Comparison of ENCODE assay signal across 32 mouse cellular contexts in the genomic region with DNA sequence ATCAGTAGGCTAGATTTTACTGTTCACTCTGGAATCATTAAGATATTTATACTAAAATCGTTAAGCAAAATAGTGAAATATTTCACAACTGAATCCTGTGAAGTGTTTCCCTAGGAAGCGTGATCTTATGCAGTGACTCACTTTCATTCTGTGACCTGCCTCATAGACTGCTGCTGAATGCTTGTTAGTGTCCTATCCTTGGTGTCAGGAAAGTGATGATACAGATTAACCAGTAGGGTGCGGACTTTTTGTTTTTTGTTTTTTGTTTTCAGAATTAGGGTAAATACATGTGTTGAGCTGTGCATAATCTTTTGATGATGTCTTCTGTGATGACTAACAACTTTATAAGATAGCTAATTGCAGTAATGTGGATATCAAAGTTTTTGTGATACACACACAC. TPM values are rescaled to one million over a fixed set of nuclear protein-coding genes. Genes with fewer than 3 reads are reported as not detected.
A peak's percentile ranks its signal among the peaks of the same experiment; 100 is the strongest.
DNase-seq lines count a peak whose midpoint lies in the region; ATAC-seq and TF ChIP-seq lines count a peak whose summit lies in the region.
"Had no signal": no experiment of that assay in that cellular context is flagged by ENCODE, and none has a peak within 500 bp of the region (broad histone marks: within the 10 kb centered on the region; RNA-seq: fewer than 3 reads in every experiment).

No protein-coding gene starts in this region.

- no peak overlapping the region for H3K9ac ChIP-seq in liver, embryonic 11.5 days (ENCODE audit: low read depth, low read length)
- H3K9ac ChIP-seq in liver, embryonic 12.5 days = peak overlapping the region; percentile 67
- H3K9ac ChIP-seq in liver, postnatal 0 days (replicated peaks) = 0 out of 2 replicates have a peak overlapping the region, but pooled peaks have one; percentile 23
- H3K9ac ChIP-seq: embryonic facial prominence, embryonic 12.5 days; forebrain, embryonic 12.5 days; heart, embryonic 12.5 days; limb, embryonic 13.5 days; midbrain, embryonic 12.5 days; neural tube, embryonic 12.5 days; stomach, embryonic 15.5 days had no signal

- DNase-seq in liver, embryonic 11.5 days (ENCODE audit: low spot score) = no peak
- no peak for DNase-seq in liver
- DNase-seq in c-Kit-positive CD71-positive TER-119-positive erythroid progenitor cells, embryonic 14.5 days (ENCODE audit: low spot score) = peak; percentile 55
- DNase-seq in liver, postnatal 0 days = no peak
- DNase-seq in layer of hippocampus, adult 9-10 months (ENCODE audit: low spot score) = no peak
- no peak for DNase-seq in forebrain, embryonic 10.5 days (ENCODE audit: extremely low spot score, low spot score)
- DNase-seq in spleen, postnatal 10 days (ENCODE audit: low spot score in 2 of 2) = no peak
- DNase-seq: adrenal gland, postnatal 14 days; cerebellum, adult 11-12 months; cerebellum, adult 9-11 months; embryo, embryonic 11 days; gastrocnemius, postnatal 14 days; heart, postnatal 10 days; kidney, adult 2 months; kidney, postnatal 36 days; lung, adult 2 months; lung, postnatal 10 days; right cerebral cortex, adult 18-20 months had no signal

- 67% methylated on average over 3 of the region's 3 CpGs for WGBS in liver, embryonic 11.5 days
- WGBS in liver, embryonic 12.5 days (ENCODE audit: insufficient replicate concordance) = 50% methylated on average over 3 of the region's 3 CpGs
- WGBS in liver, postnatal 0 days (ENCODE audit: insufficient replicate concordance) = 70% methylated on average over 3 of the region's 3 CpGs
- WGBS in forebrain, embryonic 10.5 days = 87% methylated on average over 3 of the region's 3 CpGs

- H3K4me2 ChIP-seq in liver, embryonic 11.5 days = peak overlapping the region; percentile 57
- peak overlapping the region; percentile 70 for H3K4me2 ChIP-seq in liver, embryonic 12.5 days
- H3K4me2 ChIP-seq in liver, postnatal 0 days (ENCODE audit: low read depth, low read length) = peak overlapping the region; percentile 61
- H3K4me2 ChIP-seq: embryonic facial prominence, embryonic 12.5 days; forebrain, embryonic 12.5 days; heart, embryonic 12.5 days; limb, embryonic 13.5 days; midbrain, embryonic 12.5 days; neural tube, embryonic 12.5 days; stomach, embryonic 15.5 days had no signal

- H3K27ac ChIP-seq in liver, embryonic 11.5 days (ENCODE audit: low read depth, low read length) = peak overlapping the region; percentile 58
- H3K27ac ChIP-seq in liver, embryonic 12.5 days = peak overlapping the region; percentile 99
- peak overlapping the region; percentile 62; the same call in 1 of the 2 replicates for H3K27ac ChIP-seq in liver, postnatal 0 days (ENCODE audit: low read depth)
- no peak overlapping the region for H3K27ac ChIP-seq in forebrain, embryonic 10.5 days
- H3K27ac ChIP-seq: embryonic facial prominence, embryonic 12.5 days; forebrain, embryonic 12.5 days; hindbrain, embryonic 10.5 days; layer of hippocampus, adult 2 months; limb, embryonic 13.5 days; midbrain, embryonic 12.5 days; neural tube, embryonic 12.5 days; stomach, embryonic 15.5 days had no signal

- no peaks in the 10 kb centered on the region for H3K27me3 ChIP-seq in liver, embryonic 11.5 days (replicated peaks; ENCODE audit: control insufficient read depth, insufficient read depth, low read length)
- no peaks in the 10 kb centered on the region for H3K27me3 ChIP-seq in liver, embryonic 12.5 days (replicated peaks)
- H3K27me3 ChIP-seq in liver, postnatal 0 days (ENCODE audit: insufficient read depth, low read length) = no peaks in the 10 kb centered on the region
- no peaks in the 10 kb centered on the region for H3K27me3 ChIP-seq in forebrain, embryonic 10.5 days (ENCODE audit: poor library complexity, severe bottlenecking)
- H3K27me3 ChIP-seq: CH12.LX; embryonic facial prominence, embryonic 12.5 days; forebrain, embryonic 12.5 days; limb, embryonic 13.5 days; midbrain, embryonic 12.5 days; neural tube, embryonic 12.5 days; Patski; stomach, embryonic 15.5 days had no signal

- TF ChIP-seq EP300 in liver, postnatal 0 days (IDR thresholded peaks at IDR 0.05; ENCODE audit: low read depth) = no peak

- no peak for ATAC-seq in liver, embryonic 11.5 days (replicated peaks; ENCODE audit: low FRiP score)
- ATAC-seq in liver, embryonic 12.5 days = no peak
- no peak; the same call in 1 of the 2 replicates for ATAC-seq in liver, postnatal 0 days
- ATAC-seq: hindbrain, embryonic 16.5 days; Patski had no signal

- H3K9me3 ChIP-seq in liver, embryonic 11.5 days (ENCODE audit: control insufficient read depth, low read length) = no peaks in the 10 kb centered on the region
- no peaks in the 10 kb centered on the region for H3K9me3 ChIP-seq in liver, embryonic 12.5 days (replicated peaks)
- H3K9me3 ChIP-seq in liver, postnatal 0 days (ENCODE audit: low read length) = no peaks in the 10 kb centered on the region
- H3K9me3 ChIP-seq in forebrain, embryonic 10.5 days = no peaks in the 10 kb centered on the region
- H3K9me3 ChIP-seq: embryonic facial prominence, embryonic 12.5 days; forebrain, embryonic 12.5 days; heart, embryonic 12.5 days; hindbrain, embryonic 10.5 days; limb, embryonic 13.5 days; midbrain, embryonic 12.5 days; neural tube, embryonic 12.5 days; stomach, embryonic 15.5 days had no signal

- no peak overlapping the region for H3K4me3 ChIP-seq in liver, embryonic 11.5 days (ENCODE audit: low read depth, low read length)
- peak overlapping the region; percentile 42 for H3K4me3 ChIP-seq in liver, embryonic 12.5 days
- H3K4me3 ChIP-seq in liver, postnatal 0 days (ENCODE audit: low read depth, low read length) = no peak overlapping the region
- H3K4me3 ChIP-seq in forebrain, embryonic 10.5 days = no peak overlapping the region
- H3K4me3 ChIP-seq: embryonic facial prominence, embryonic 12.5 days; forebrain, embryonic 12.5 days; heart, embryonic 12.5 days; hindbrain, embryonic 10.5 days; layer of hippocampus, adult 2 months; limb, embryonic 13.5 days; midbrain, embryonic 12.5 days; myocyte; neural tube, embryonic 12.5 days; stomach, embryonic 15.5 days had no signal

- H3K4me1 ChIP-seq in liver, embryonic 11.5 days (replicated peaks; ENCODE audit: control insufficient read depth, insufficient read depth, low read length) = peaks cover 74% of the 10 kb centered on the region
- H3K4me1 ChIP-seq in liver, embryonic 12.5 days = peaks cover 95% of the 10 kb centered on the region
- H3K4me1 ChIP-seq in liver, postnatal 0 days (ENCODE audit: insufficient read depth) = peaks cover 64% of the 10 kb centered on the region
- H3K4me1 ChIP-seq in forebrain, embryonic 10.5 days = 0 out of 2 replicates have a peak, but pooled peaks cover 7% of the 10 kb centered on the region
- H3K4me1 ChIP-seq: neural tube, embryonic 12.5 days had no signal

- 0 out of 2 replicates have a peak, but pooled peaks have one; percentile 14 for TF ChIP-seq CTCF in liver, postnatal 0 days (IDR thresholded peaks at IDR 0.05; ENCODE audit: low read depth)

- H3K36me3 ChIP-seq in liver, embryonic 11.5 days (ENCODE audit: control insufficient read depth, insufficient read depth, low read length) = no peaks in the 10 kb centered on the region
- peaks cover 33% of the 10 kb centered on the region for H3K36me3 ChIP-seq in liver, embryonic 12.5 days
- peaks cover under 1% of the 10 kb centered on the region; the same call in 1 of the 2 replicates for H3K36me3 ChIP-seq in liver, postnatal 0 days (replicated peaks; ENCODE audit: insufficient read depth, low read length)
- no peaks in the 10 kb centered on the region for H3K36me3 ChIP-seq in forebrain, embryonic 10.5 days (replicated peaks)
- H3K36me3 ChIP-seq: embryonic facial prominence, embryonic 12.5 days; forebrain, embryonic 12.5 days; heart, embryonic 12.5 days; hindbrain, embryonic 10.5 days; limb, embryonic 13.5 days; midbrain, embryonic 12.5 days; neural tube, embryonic 12.5 days; stomach, embryonic 15.5 days had no signal

RNA-seq across cellular contexts. Expression of a gene that starts 9.4 kb away (rescaled TPM):
- 31.1 and 34.5 TPM in 2 replicates for polyA plus RNA-seq in liver, embryonic 11.5 days (2014; fragmentation: Nextera tagmentation; extraction: Ambion mirVana)
- polyA plus RNA-seq in liver, embryonic 12.5 days (2016; fragmentation: Nextera tagmentation; extraction: Ambion mirVana) = 57.2 and 59.8 TPM in 2 replicates
- polyA plus RNA-seq in liver, postnatal 0 days (2015; fragmentation: Nextera tagmentation; extraction: Ambion mirVana) = 13.6 and 15.2 TPM in 2 replicates
- 8.7 and 8.8 TPM in 2 replicates for polyA plus RNA-seq in forebrain, embryonic 10.5 days (2016; fragmentation: Nextera tagmentation; extraction: Ambion mirVana)
